ENCODE assay signal across 8 mouse cellular contexts in the genomic region with DNA sequence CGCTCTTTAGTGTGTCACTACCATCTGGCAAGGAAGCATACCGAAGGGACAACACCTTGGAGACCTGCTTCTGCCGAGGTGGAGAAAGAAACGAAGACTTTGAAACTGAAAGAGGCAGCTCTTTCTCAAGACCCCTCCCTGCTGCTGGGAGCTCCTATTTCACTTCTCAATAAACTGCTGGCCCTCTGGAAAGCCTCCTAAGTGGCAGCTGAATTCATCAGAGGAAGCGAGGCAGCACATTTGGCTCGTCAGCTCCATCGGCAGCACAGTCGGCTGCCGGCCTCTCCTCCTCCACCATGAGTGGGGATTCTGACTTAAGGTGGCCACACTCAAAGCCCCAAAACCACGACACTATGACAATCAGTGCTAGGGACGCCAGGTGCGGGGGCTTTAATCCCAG. TPM values are rescaled to one million over a fixed set of nuclear protein-coding genes. Genes with fewer than 3 reads are reported as not detected.
A peak's percentile ranks its signal among the peaks of the same experiment; 100 is the strongest.
DNase-seq lines count a peak whose midpoint lies in the region; ATAC-seq and TF ChIP-seq lines count a peak whose summit lies in the region.

No protein-coding gene starts in this region.

- no peak for ATAC-seq in liver, postnatal 0 days
- ATAC-seq in forebrain, embryonic 13.5 days: no peak
- peak; percentile 39; the same call in 1 of the 2 replicates for ATAC-seq in limb, embryonic 12.5 days (ENCODE audit: insufficient number of reproducible peaks, insufficient read depth, low FRiP score, low TSS enrichment, low read depth)
- ATAC-seq in liver, embryonic 11.5 days (replicated peaks; ENCODE audit: low FRiP score): no peak
- ATAC-seq in megakaryocyte-erythroid progenitor cell, adult 5-6 weeks (replicated peaks; ENCODE audit: low FRiP score, low TSS enrichment, poor library complexity, severe bottlenecking): no peak

- 0 out of 2 replicates have a peak overlapping the region, but pooled peaks have one; percentile 23 for H3K27ac ChIP-seq in liver, postnatal 0 days (ENCODE audit: low read depth)
- H3K27ac ChIP-seq in forebrain, embryonic 13.5 days: 0 out of 2 replicates have a peak overlapping the region, but pooled peaks have one; percentile 41
- H3K27ac ChIP-seq in limb, embryonic 12.5 days: peak overlapping the region; percentile 86
- H3K27ac ChIP-seq in liver, embryonic 11.5 days (ENCODE audit: low read depth, low read length): no peak overlapping the region

- no peaks in the 10 kb centered on the region for H3K9me3 ChIP-seq in liver, postnatal 0 days (ENCODE audit: low read length)
- no peaks in the 10 kb centered on the region for H3K9me3 ChIP-seq in forebrain, embryonic 13.5 days (replicated peaks)
- no peaks in the 10 kb centered on the region for H3K9me3 ChIP-seq in limb, embryonic 12.5 days
- H3K9me3 ChIP-seq in liver, embryonic 11.5 days (ENCODE audit: control insufficient read depth, low read length): no peaks in the 10 kb centered on the region

- WGBS in liver, postnatal 0 days (ENCODE audit: insufficient replicate concordance): 74% methylated on average over 12 of the region's 12 CpGs
- WGBS in forebrain, embryonic 13.5 days: 61% methylated on average over 12 of the region's 12 CpGs
- WGBS in limb, embryonic 12.5 days: 40% methylated on average over 12 of the region's 12 CpGs
- 76% methylated on average over 12 of the region's 12 CpGs for WGBS in liver, embryonic 11.5 days

- H3K9ac ChIP-seq in liver, postnatal 0 days (replicated peaks): no peak overlapping the region
- no peak overlapping the region for H3K9ac ChIP-seq in forebrain, embryonic 13.5 days
- H3K9ac ChIP-seq in limb, embryonic 12.5 days (replicated peaks): no peak overlapping the region; the same call in 1 of the 2 replicates
- no peak overlapping the region for H3K9ac ChIP-seq in liver, embryonic 11.5 days (ENCODE audit: low read depth, low read length)

- no peak for TF ChIP-seq CTCF in liver, postnatal 0 days (IDR thresholded peaks at IDR 0.05; ENCODE audit: low read depth)

- H3K36me3 ChIP-seq in liver, postnatal 0 days (replicated peaks; ENCODE audit: insufficient read depth, low read length): peaks cover 27% of the 10 kb centered on the region
- peaks cover 51% of the 10 kb centered on the region for H3K36me3 ChIP-seq in forebrain, embryonic 13.5 days (ENCODE audit: poor library complexity, severe bottlenecking)
- peaks cover 41% of the 10 kb centered on the region for H3K36me3 ChIP-seq in limb, embryonic 12.5 days
- peaks cover 19% of the 10 kb centered on the region; the same call in 1 of the 2 replicates for H3K36me3 ChIP-seq in liver, embryonic 11.5 days (ENCODE audit: control insufficient read depth, insufficient read depth, low read length)

- TF ChIP-seq EP300 in liver, postnatal 0 days (IDR thresholded peaks at IDR 0.05; ENCODE audit: low read depth): no peak

- no peaks in the 10 kb centered on the region for H3K27me3 ChIP-seq in liver, postnatal 0 days (ENCODE audit: insufficient read depth, low read length)
- no peaks in the 10 kb centered on the region for H3K27me3 ChIP-seq in forebrain, embryonic 13.5 days
- H3K27me3 ChIP-seq in limb, embryonic 12.5 days: no peaks in the 10 kb centered on the region
- H3K27me3 ChIP-seq in liver, embryonic 11.5 days (replicated peaks; ENCODE audit: control insufficient read depth, insufficient read depth, low read length): no peaks in the 10 kb centered on the region

- DNase-seq in adrenal gland, adult 2 months: peak; percentile 4
- no peak for DNase-seq in adrenal gland, postnatal 25 days
- no peak for DNase-seq in liver, postnatal 0 days
- DNase-seq in liver: no peak
- no peak for DNase-seq in liver, embryonic 11.5 days (ENCODE audit: low spot score)

- peaks cover 9% of the 10 kb centered on the region; the same call in 1 of the 2 replicates for H3K4me1 ChIP-seq in liver, postnatal 0 days (ENCODE audit: insufficient read depth)
- peaks cover 12% of the 10 kb centered on the region; the same call in 1 of the 2 replicates for H3K4me1 ChIP-seq in forebrain, embryonic 13.5 days
- H3K4me1 ChIP-seq in limb, embryonic 12.5 days (replicated peaks): peaks cover 23% of the 10 kb centered on the region
- peaks cover 3% of the 10 kb centered on the region for H3K4me1 ChIP-seq in liver, embryonic 11.5 days (replicated peaks; ENCODE audit: control insufficient read depth, insufficient read depth, low read length)

- H3K4me3 ChIP-seq in liver, postnatal 0 days (ENCODE audit: low read depth, low read length): no peak overlapping the region
- no peak overlapping the region for H3K4me3 ChIP-seq in forebrain, embryonic 13.5 days
- peak overlapping the region; percentile 17; the same call in 1 of the 2 replicates for H3K4me3 ChIP-seq in limb, embryonic 12.5 days (replicated peaks)
- H3K4me3 ChIP-seq in liver, embryonic 11.5 days (ENCODE audit: low read depth, low read length): no peak overlapping the region

- H3K4me2 ChIP-seq in liver, postnatal 0 days (ENCODE audit: low read depth, low read length): no peak overlapping the region
- no peak overlapping the region for H3K4me2 ChIP-seq in forebrain, embryonic 13.5 days
- H3K4me2 ChIP-seq in limb, embryonic 12.5 days: peak overlapping the region; percentile 34
- no peak overlapping the region for H3K4me2 ChIP-seq in liver, embryonic 11.5 days

RNA-seq across cellular contexts. Expression of gene B4galt5, which starts 41.3 kb away (rescaled TPM):
- 100 to 1,000 TPM in 1 of 2 experiments, 10 to 100 TPM in 1; 92.7 to 113 TPM for total RNA-seq in adrenal gland, adult 2 months (2021)
- polyA plus RNA-seq in adrenal gland, adult 2 months (2012; rRNA removed): 43.9 and 47.6 TPM in 2 replicates
- total RNA-seq in adrenal gland, postnatal 25 days (2021): 72.9 and 78.8 TPM in 2 replicates
- polyA plus RNA-seq in liver, postnatal 0 days (2015; fragmentation: Nextera tagmentation; extraction: Ambion mirVana): 3.2 and 4.2 TPM in 2 replicates
- 9.1 and 9.2 TPM in 2 replicates for polyA plus RNA-seq in forebrain, embryonic 13.5 days (2015; fragmentation: Nextera tagmentation; extraction: Ambion mirVana)
- 11.4 and 14.1 TPM in 2 replicates for polyA plus RNA-seq in limb, embryonic 12.5 days (2016; fragmentation: Nextera tagmentation; extraction: Ambion mirVana)
- 8.0 and 11.8 TPM in 2 replicates for polyA plus RNA-seq in liver, embryonic 11.5 days (2014; fragmentation: Nextera tagmentation; extraction: Ambion mirVana)
- 2.1 TPM in 1 of 2 replicates, not detected in the other for total RNA-seq in megakaryocyte-erythroid progenitor cell, adult 5-6 weeks (2014; fragmentation: Nextera tagmentation)
- 0.80 and 20.1 TPM in 2 replicates for total RNA-seq in megakaryocyte-erythroid progenitor cell, adult 5-6 weeks (2017)
